11 mouse cellular contexts compared by ENCODE assay signal in the genomic region with DNA sequence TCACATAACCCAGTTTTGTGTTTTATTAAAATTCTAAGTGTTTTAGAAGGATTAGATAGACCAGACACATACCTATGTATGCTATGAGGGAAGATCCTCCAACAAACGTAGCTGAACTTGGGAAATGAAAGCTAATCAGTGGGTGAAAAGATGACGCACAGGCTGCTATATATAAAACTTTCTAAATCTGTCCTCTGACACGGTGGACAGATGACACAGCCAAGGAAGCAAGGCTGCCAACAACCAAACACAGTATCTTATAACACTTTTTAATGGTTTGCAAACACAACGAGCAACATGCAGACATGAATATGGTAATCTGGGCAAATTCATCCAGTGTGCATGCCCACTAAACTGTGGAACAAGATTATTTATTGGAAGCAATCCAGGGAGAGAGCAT. TPM values are rescaled to one million over a fixed set of nuclear protein-coding genes. Genes with fewer than 3 reads are reported as not detected.
DNase-seq lines count a peak whose midpoint lies in the region; ATAC-seq and TF ChIP-seq lines count a peak whose summit lies in the region.
"Had no signal": no experiment of that assay in that cellular context is flagged by ENCODE, and none has a peak within 500 bp of the region (broad histone marks: within the 10 kb centered on the region; RNA-seq: fewer than 3 reads in every experiment).

Gene Yipf7, minus strand, starts transcription at position 160 of the 400 bp plus-strand sequence.

- 52% methylated on average over 4 of the region's 4 CpGs for WGBS in heart, embryonic 11.5 days (ENCODE audit: insufficient replicate concordance)
- WGBS in hindbrain, embryonic 12.5 days, result 82% methylated on average over 4 of the region's 4 CpGs
- 52% methylated on average over 4 of the region's 4 CpGs for WGBS in lung, postnatal 0 days

- H3K4me1 ChIP-seq in heart, embryonic 11.5 days (ENCODE audit: control insufficient read depth, insufficient read depth, low read length), result no peaks in the 10 kb centered on the region
- no peaks in the 10 kb centered on the region for H3K4me1 ChIP-seq in hindbrain, embryonic 12.5 days
- no peaks in the 10 kb centered on the region for H3K4me1 ChIP-seq in lung, postnatal 0 days (ENCODE audit: insufficient read depth, low read depth, low read length)
- H3K4me1 ChIP-seq: forebrain, embryonic 12.5 days; liver, embryonic 13.5 days had no signal

- H3K27me3 ChIP-seq in heart, embryonic 11.5 days (ENCODE audit: control insufficient read depth, insufficient read depth, low read length), result no peaks in the 10 kb centered on the region
- H3K27me3 ChIP-seq in hindbrain, embryonic 12.5 days, result no peaks in the 10 kb centered on the region
- no peaks in the 10 kb centered on the region for H3K27me3 ChIP-seq in lung, postnatal 0 days (replicated peaks; ENCODE audit: insufficient read depth, low read length)
- H3K27me3 ChIP-seq: forebrain, embryonic 12.5 days; liver, embryonic 13.5 days had no signal

- no peaks in the 10 kb centered on the region for H3K36me3 ChIP-seq in heart, embryonic 11.5 days (ENCODE audit: control insufficient read depth, insufficient read depth, low read length)
- H3K36me3 ChIP-seq in hindbrain, embryonic 12.5 days, result no peaks in the 10 kb centered on the region
- no peaks in the 10 kb centered on the region for H3K36me3 ChIP-seq in lung, postnatal 0 days (ENCODE audit: insufficient read depth, low read length)
- H3K36me3 ChIP-seq: forebrain, embryonic 12.5 days; liver, embryonic 13.5 days had no signal

- no peak for TF ChIP-seq CTCF in lung, postnatal 0 days (IDR thresholded peaks at IDR 0.05)

- intact Hi-C loops in gastrocnemius, postnatal 36 days (cut with DNase I), result no loop called here
- intact Hi-C loops in heart, postnatal 25 days (cut with DNase I), result no loop called here

- H3K9ac ChIP-seq in heart, embryonic 11.5 days (ENCODE audit: low read depth, low read length), result no peak within 1 kb of the TSS
- H3K9ac ChIP-seq in hindbrain, embryonic 12.5 days, result no peak within 1 kb of the TSS
- H3K9ac ChIP-seq in lung, postnatal 0 days (replicated peaks; ENCODE audit: low read depth), result no peak within 1 kb of the TSS
- H3K9ac ChIP-seq: forebrain, embryonic 12.5 days; liver, embryonic 13.5 days had no signal

- no peak for TF ChIP-seq EP300 in lung, postnatal 0 days (IDR thresholded peaks at IDR 0.05)

- H3K9me3 ChIP-seq in heart, embryonic 11.5 days (replicated peaks; ENCODE audit: control insufficient read depth, low read length), result no peaks in the 10 kb centered on the region
- no peaks in the 10 kb centered on the region for H3K9me3 ChIP-seq in hindbrain, embryonic 12.5 days (replicated peaks)
- no peaks in the 10 kb centered on the region for H3K9me3 ChIP-seq in lung, postnatal 0 days (ENCODE audit: low read length)
- H3K9me3 ChIP-seq: forebrain, embryonic 12.5 days; liver, embryonic 13.5 days had no signal

- no peak within 1 kb of the TSS for H3K27ac ChIP-seq in heart, embryonic 11.5 days (ENCODE audit: low read depth, low read length)
- no peak within 1 kb of the TSS for H3K27ac ChIP-seq in hindbrain, embryonic 12.5 days
- H3K27ac ChIP-seq in lung, postnatal 0 days (ENCODE audit: low read length), result no peak within 1 kb of the TSS
- H3K27ac ChIP-seq: forebrain, embryonic 12.5 days; liver, embryonic 13.5 days had no signal

- no peak within 1 kb of the TSS for H3K4me3 ChIP-seq in heart, embryonic 11.5 days (ENCODE audit: low read depth, low read length)
- no peak within 1 kb of the TSS for H3K4me3 ChIP-seq in hindbrain, embryonic 12.5 days
- H3K4me3 ChIP-seq in lung, postnatal 0 days (ENCODE audit: low read depth, low read length), result no peak within 1 kb of the TSS
- H3K4me3 ChIP-seq: forebrain, embryonic 12.5 days; liver, embryonic 13.5 days had no signal

- no peak for ATAC-seq in heart, embryonic 11.5 days (replicated peaks; ENCODE audit: insufficient number of reproducible peaks, low FRiP score, low TSS enrichment)
- no peak for ATAC-seq in hindbrain, embryonic 12.5 days (ENCODE audit: low FRiP score)
- no peak for ATAC-seq in lung, postnatal 0 days

- H3K4me2 ChIP-seq in heart, embryonic 11.5 days, result no peak within 1 kb of the TSS
- no peak within 1 kb of the TSS for H3K4me2 ChIP-seq in hindbrain, embryonic 12.5 days (replicated peaks)
- H3K4me2 ChIP-seq in lung, postnatal 0 days (replicated peaks; ENCODE audit: low read depth, low read length), result no peak within 1 kb of the TSS
- H3K4me2 ChIP-seq: forebrain, embryonic 12.5 days; liver, embryonic 13.5 days had no signal

- peak; percentile 54 to 59 for DNase-seq in heart, adult 18-20 months
- DNase-seq in cerebellum, adult 9-10 months, result peak; percentile 73
- DNase-seq in gastrocnemius, postnatal 36 days, result no peak
- no peak for DNase-seq in heart, postnatal 25 days (ENCODE audit: low spot score)
- DNase-seq in embryo, embryonic 9.5 days (ENCODE audit: extremely low spot score), result no peak
- no peak for DNase-seq in lung, postnatal 0 days (ENCODE audit: low spot score)
- DNase-seq: kidney, postnatal 14 days; liver, embryonic 13.5 days had no signal

RNA-seq across cellular contexts. Expression of gene Yipf7, which starts in this region (rescaled TPM):
- 100 to 1,000 TPM; 155 to 161 TPM for total RNA-seq in heart, adult 18-20 months (2021)
- 2.9 and 4.4 TPM in 2 replicates for polyA plus RNA-seq in heart, embryonic 11.5 days (2014; fragmentation: Nextera tagmentation; extraction: Ambion mirVana)
- 100 to 1,000 TPM in 1 of 2 experiments, 10 to 100 TPM in 1; 88.0 to 107 TPM for total RNA-seq in gastrocnemius, postnatal 36 days (2021)
- 100 to 1,000 TPM; 166 to 170 TPM for total RNA-seq in heart, postnatal 25 days (2021)
- polyA plus RNA-seq in hindbrain, embryonic 12.5 days (2016; fragmentation: Nextera tagmentation; extraction: Ambion mirVana), result 0.17 TPM in 1 of 2 replicates, not detected in the other
- polyA plus RNA-seq in lung, postnatal 0 days (2015; fragmentation: Nextera tagmentation; extraction: Ambion mirVana), result 0.51 and 0.56 TPM in 2 replicates
- polyA plus RNA-seq: forebrain, embryonic 12.5 days; liver, embryonic 13.5 days had no signal

Comparison
In these comparisons a context has a peak if more than half of its experiments do, and no peak if none do; other contexts are left out.
1. DNase-seq: peak in heart, adult 18-20 months (2 of 2) and cerebellum, adult 9-10 months (single experiment); none in gastrocnemius, postnatal 36 days (0 of 2), heart, postnatal 25 days (single experiment), embryo, embryonic 9.5 days (single experiment) and lung, postnatal 0 days (single experiment).